Mouse (Mus musculus) limb, embryonic 11.5 days (tissue): ENCODE results near the gene Myo3b. TPM values are rescaled to one million over a fixed set of nuclear protein-coding genes. Genes with fewer than 3 reads are reported as not detected.

ENCODE experiments used
- ATAC-seq: fragments of 200-750 bp; cut with Nextera tagmentation; 2 replicates; pipeline ENCODE4 v1.8.0; 2017; ENCODE audit warnings: low read depth; ENCODE audit not compliant: insufficient number of reproducible peaks, low FRiP score, low TSS enrichment
- DNase-seq: peaks from one replicate; pipeline ENCODE4 v3.0.0-alpha.2; 2015; ENCODE audit warnings: low spot score
- H3K27ac ChIP-seq: fragments of 300-500 bp; sonication (generic); replicated peaks from 2 replicates; pipeline ENCODE4 v1.5.1; 2014; ENCODE audit warnings: low read depth, mild to moderate bottlenecking, low read length
- H3K27me3 ChIP-seq: fragments of 300-500 bp; sonication (generic); 2 replicates; pipeline ENCODE4 v1.6.1; 2014; ENCODE audit warnings: mild to moderate bottlenecking, low read length, mixed read lengths; ENCODE audit not compliant: control insufficient read depth, insufficient read depth
- H3K36me3 ChIP-seq: fragments of 300-500 bp; sonication (generic); 2 replicates; pipeline ENCODE4 v1.6.1; 2014; ENCODE audit warnings: mild to moderate bottlenecking, low read length, moderate library complexity, mixed read lengths; ENCODE audit not compliant: control insufficient read depth, insufficient read depth
- H3K4me1 ChIP-seq: fragments of 300-500 bp; sonication (generic); 2 replicates; pipeline ENCODE4 v1.6.1; 2014; ENCODE audit warnings: low read length, mixed read lengths; ENCODE audit not compliant: control insufficient read depth, insufficient read depth
- H3K4me2 ChIP-seq: fragments of 300-500 bp; sonication (generic); 2 replicates; pipeline ENCODE4 v1.6.1; 2014; ENCODE audit warnings: low read depth, mild to moderate bottlenecking, moderate library complexity; ENCODE audit not compliant: severe bottlenecking
- H3K4me3 ChIP-seq: fragments of 300-500 bp; sonication (generic); 2 replicates; pipeline ENCODE4 v1.5.1; 2014; ENCODE audit warnings: low read depth, low read length
- H3K9ac ChIP-seq: fragments of 300-500 bp; sonication (generic); 2 replicates; pipeline ENCODE4 v1.6.1; 2014; ENCODE audit warnings: mild to moderate bottlenecking, low read length
- H3K9me3 ChIP-seq: fragments of 300-500 bp; sonication (generic); 2 replicates; pipeline ENCODE4 v1.6.1; 2016; ENCODE audit warnings: low read length; ENCODE audit not compliant: control insufficient read depth
- WGBS: fragments of 180-500 bp; shearing (Covaris S2); extraction: QIAGEN DNeasy Blood & Tissue Kit; methylation state at CpG from one replicate; pipeline ENCODE4 v1.1.7; 2014; 5-methylcytosine and 5-hydroxymethylcytosine counted together
- polyA plus RNA-seq: library from polyadenylated mRNA; unstranded; fragments of >200 nt; fragmentation: Nextera tagmentation; extraction: Ambion mirVana; gene quantifications from 2 replicates; pipeline ENCODE4 v1.2.1, GENCODE M21; 2014

The Myo3b gene
- polyA plus RNA-seq, 1 experiment from 2014 or later = not detected

DNA sequence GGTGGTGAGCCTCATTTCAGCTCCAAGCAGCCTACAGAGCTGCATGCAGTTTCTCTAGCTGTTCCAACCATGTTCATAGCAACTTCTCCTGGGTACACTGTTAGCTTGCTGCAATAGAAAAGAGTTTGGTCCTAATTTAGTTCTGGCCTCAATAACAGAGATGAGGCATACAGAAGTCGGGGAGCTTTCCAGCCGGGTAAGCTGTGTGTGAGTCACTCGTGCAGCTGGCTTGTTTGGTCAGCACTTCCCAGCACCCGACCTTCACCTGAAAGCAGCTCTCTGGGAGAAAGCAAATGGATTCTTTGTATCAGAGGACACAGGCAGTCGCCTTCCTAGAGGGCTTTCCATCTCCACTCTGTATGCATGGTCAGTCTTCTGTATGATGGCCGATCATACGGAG is 70.1 kb downstream of the Myo3b start:
- ATAC-seq (no peak), DNase-seq (no peak)
- no peaks in the 10 kb centered on the region for H3K4me1 ChIP-seq
- H3K27me3 ChIP-seq = no peaks in the 10 kb centered on the region
- no peak overlapping the region for H3K4me2 ChIP-seq
- H3K9ac ChIP-seq = no peak overlapping the region
- 65% methylated on average over 7 of the region's 7 CpGs for WGBS
- H3K9me3 ChIP-seq = no peaks in the 10 kb centered on the region
- no peak overlapping the region for H3K4me3 ChIP-seq
- no peaks in the 10 kb centered on the region for H3K36me3 ChIP-seq
- H3K27ac ChIP-seq = no peak overlapping the region

DNA sequence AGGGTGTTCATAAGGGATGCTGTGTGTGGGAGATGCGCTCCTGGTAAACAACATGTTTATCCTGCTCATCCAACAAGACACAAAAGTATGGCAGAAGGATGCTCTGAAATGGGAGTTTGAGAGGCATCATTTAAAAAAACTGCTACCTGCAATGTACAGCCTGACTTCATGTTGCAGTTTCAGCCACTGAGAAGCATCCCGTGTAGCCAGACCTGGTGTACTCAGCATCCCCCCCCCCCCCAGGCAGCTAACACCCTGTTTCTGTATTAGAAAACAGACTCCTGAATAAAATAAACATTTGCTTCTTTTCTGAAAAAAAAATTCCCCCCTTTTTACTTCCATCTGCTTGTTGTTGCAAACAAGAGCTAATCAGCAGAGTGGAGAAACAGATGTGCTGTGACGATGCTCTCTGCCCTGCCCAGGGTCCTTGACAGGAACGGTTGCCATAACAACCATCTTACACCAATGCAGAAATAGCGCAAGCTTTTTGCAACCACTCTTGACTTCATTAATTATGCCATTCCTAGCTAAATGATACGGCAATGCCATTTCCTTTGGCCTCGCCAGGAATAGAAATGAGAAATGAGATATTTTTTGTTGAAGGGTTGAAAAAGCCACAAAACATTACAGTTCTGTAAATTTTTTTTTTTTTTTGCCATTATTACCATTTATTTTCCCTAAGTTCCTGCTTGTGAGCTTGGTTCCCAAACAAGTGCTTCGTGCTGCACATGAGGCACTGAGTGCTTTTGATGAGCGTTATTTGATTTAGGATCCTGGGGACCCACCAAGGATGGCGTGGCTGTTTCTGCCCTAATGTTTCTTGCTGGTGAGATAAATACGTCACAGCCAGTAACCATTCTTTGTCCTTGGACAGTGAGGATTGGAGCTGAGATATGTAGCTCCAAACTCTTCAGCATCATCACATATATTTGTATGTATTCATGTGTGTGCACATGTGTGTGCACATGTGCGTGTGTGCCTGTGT is 75.2 kb downstream of the Myo3b start:
- Histone ChIP-seq H3K4me2 (no peak overlapping the region), H3K27me3 (no peaks in the 10 kb centered on the region), H3K36me3 (no peaks in the 10 kb centered on the region), H3K4me1 (no peaks in the 10 kb centered on the region), H3K27ac (no peak overlapping the region), H3K9ac (no peak overlapping the region), H3K4me3 (no peak overlapping the region), H3K9me3 (no peaks in the 10 kb centered on the region)
- DNase-seq (peak; percentile 34), ATAC-seq (no peak)
- 57% methylated on average over 12 of the region's 12 CpGs for WGBS

DNA sequence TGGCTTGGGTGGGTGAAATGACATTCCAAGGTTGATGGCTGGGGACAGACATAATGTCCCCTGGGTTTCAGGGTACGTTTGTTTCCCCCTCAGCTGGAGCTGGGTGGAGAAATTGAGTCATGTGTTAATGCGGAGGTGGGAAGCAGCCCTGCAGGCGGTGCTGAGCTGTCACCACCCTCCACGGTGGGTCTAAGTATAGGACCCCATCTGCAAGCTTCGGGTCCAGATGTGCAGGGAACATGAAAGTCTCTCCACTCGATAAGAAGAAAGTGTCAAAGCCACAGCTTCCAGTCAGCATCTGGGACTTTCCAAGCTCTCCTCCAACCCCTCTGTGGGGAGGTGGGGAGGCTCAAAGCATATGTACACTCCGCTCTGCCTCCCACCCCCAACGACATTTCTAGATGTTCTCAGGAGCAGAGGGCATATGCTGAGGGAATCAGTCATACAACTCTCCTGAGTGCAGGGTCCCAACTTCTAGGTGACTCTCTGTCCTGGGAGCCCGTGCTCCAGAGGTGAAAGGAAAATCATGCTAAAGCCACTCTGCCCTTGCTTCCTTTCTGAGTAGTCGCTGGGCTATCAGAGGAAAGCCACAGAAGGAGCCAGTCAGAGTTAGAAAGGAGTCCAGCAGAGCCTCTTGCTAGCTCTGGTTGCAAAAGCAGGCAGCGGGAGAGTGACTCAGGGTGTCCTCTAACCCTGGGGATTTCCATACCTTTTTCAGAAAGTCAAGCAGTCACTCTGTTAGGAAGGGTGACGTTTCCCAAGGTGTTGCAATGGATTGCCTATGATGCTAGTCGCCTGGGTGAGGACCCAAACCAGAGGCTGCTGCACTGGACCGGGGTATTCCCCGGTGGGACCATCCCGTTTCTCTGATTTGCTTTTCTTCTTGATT is 79.7 kb downstream of the Myo3b start:
- Histone ChIP-seq H3K27ac (no peak overlapping the region), H3K9me3 (no peaks in the 10 kb centered on the region), H3K4me2 (no peak overlapping the region), H3K4me3 (no peak overlapping the region), H3K9ac (no peak overlapping the region), H3K4me1 (no peaks in the 10 kb centered on the region), H3K27me3 (no peaks in the 10 kb centered on the region), H3K36me3 (no peaks in the 10 kb centered on the region)
- WGBS = 48% methylated on average over 16 of the region's 16 CpGs
- DNase-seq (no peak), ATAC-seq (no peak)

DNA sequence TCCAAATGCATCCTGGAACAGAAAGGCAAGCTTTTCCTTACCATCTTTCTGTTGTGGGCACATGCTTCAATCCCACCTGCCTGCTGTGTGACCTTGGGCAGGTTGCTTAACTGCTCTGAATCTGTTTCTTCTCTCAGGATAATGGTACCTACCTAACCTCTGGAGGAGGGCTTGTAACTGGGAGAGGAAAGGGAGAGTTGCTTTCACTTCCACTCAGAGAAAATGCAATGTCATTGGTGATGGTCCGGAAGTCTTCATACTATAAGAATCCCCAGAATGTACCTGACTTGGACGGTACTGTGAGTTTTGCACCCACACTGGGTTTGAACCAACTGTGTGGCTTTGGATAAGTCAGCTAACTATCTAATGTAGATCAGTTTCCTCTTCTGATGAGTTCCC is 80.3 kb downstream of the Myo3b start:
- Histone ChIP-seq H3K9me3 (no peaks in the 10 kb centered on the region), H3K27ac (no peak overlapping the region), H3K4me2 (no peak overlapping the region), H3K9ac (no peak overlapping the region), H3K4me1 (no peaks in the 10 kb centered on the region), H3K4me3 (no peak overlapping the region), H3K36me3 (no peaks in the 10 kb centered on the region), H3K27me3 (no peaks in the 10 kb centered on the region)
- ATAC-seq (no peak), DNase-seq (no peak)
- 93% methylated on average over 2 of the region's 2 CpGs for WGBS

DNA sequence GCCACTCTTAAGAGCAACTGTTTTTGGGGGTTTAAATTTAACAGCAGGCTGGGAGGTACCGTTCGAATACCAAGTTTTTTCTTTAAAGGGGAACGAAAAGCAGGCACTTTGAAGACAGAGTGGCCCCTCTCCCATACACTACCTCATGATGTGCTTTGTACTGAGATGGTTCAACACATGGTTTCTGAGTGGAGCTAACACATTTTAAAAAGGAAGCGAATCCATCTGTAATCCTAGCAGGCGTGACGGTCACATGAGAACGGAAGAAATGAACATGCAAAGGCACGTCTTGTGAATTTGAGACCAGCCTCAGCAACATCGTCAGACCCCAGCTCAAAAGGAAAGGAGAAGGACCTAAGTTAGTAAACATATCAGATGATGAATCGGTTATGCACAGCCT is 87.4 kb downstream of the Myo3b start:
- H3K4me3 ChIP-seq = no peak overlapping the region
- no peaks in the 10 kb centered on the region for H3K4me1 ChIP-seq
- H3K4me2 ChIP-seq = no peak overlapping the region
- no peaks in the 10 kb centered on the region for H3K27me3 ChIP-seq
- H3K27ac ChIP-seq = no peak overlapping the region
- no peak overlapping the region for H3K9ac ChIP-seq
- ATAC-seq = no peak
- no peaks in the 10 kb centered on the region for H3K36me3 ChIP-seq
- no peak for DNase-seq
- 74% methylated on average over 10 of the region's 10 CpGs for WGBS
- no peaks in the 10 kb centered on the region for H3K9me3 ChIP-seq

DNA sequence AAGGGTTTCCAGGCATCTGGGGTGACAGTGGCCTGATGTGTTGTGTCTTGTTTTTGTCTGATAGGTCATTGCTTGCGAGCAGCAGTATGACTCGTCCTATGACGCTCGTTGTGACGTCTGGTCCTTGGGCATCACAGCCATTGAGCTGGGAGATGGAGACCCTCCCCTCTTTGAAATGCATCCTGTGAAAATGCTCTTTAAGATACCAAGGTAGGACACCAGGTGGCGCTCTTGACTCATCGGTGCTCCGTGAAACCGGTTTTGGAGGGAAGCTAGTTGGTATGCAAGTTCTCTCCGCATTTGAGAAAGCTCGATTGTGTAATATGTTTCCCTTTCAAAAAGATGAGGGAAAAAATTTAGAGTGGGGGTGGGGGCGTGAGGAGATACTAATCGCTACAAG is 87.9 kb downstream of the Myo3b start:
- DNase-seq (peak; percentile 94), ATAC-seq (0 out of 2 replicates have a peak, but pooled peaks have one; percentile 13)
- Histone ChIP-seq H3K27me3 (no peaks in the 10 kb centered on the region), H3K36me3 (no peaks in the 10 kb centered on the region), H3K4me2 (no peak overlapping the region), H3K4me1 (no peaks in the 10 kb centered on the region), H3K9me3 (no peaks in the 10 kb centered on the region), H3K9ac (no peak overlapping the region), H3K27ac (no peak overlapping the region), H3K4me3 (no peak overlapping the region)
- WGBS = 1% methylated on average over 13 of the region's 13 CpGs

DNA sequence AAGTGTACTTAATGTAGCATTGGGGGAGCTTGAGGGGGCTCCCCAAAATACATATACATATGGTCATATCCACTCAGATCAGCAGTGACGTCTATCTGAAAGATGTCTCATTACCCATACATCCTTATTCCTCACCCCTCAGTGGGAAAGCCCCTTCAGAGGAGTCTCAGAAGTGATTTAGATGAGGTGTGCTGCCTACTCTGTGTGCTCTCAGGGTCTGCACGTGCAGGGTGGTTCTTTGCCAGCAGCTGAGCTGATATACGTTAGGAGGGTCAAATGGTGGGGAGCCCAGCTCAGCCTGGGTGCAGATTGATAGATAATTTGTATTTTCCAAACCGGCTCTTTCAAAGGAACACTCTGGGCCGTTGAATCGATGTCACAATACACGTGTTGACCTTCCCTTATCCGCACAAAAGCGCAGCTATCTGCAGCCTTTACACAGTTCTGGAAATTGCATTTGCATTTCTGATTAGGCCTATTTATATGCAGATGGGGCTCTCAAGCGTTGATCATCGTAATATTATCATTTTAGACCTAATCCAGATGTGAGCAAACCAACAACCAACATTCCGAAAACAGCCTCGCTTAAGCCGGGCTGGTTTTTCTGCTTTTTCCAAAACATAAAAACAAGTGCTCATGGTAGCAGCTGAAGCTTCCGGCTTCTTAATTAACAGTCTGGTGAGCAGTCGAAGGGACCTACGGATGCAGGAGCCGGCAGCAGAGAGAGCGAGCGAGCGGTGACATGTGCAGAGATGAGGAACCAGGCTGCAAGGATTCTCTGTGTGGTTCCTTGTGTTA is 88.6 kb downstream of the Myo3b start:
- H3K4me2 ChIP-seq = no peak overlapping the region
- H3K27ac ChIP-seq = no peak overlapping the region
- no peaks in the 10 kb centered on the region for H3K36me3 ChIP-seq
- ATAC-seq = no peak
- H3K9me3 ChIP-seq = no peaks in the 10 kb centered on the region
- H3K4me1 ChIP-seq = no peaks in the 10 kb centered on the region
- DNase-seq = peak; percentile 32
- H3K27me3 ChIP-seq = no peaks in the 10 kb centered on the region
- H3K9ac ChIP-seq = no peak overlapping the region
- WGBS = 16% methylated on average over 21 of the region's 21 CpGs
- H3K4me3 ChIP-seq = no peak overlapping the region

DNA sequence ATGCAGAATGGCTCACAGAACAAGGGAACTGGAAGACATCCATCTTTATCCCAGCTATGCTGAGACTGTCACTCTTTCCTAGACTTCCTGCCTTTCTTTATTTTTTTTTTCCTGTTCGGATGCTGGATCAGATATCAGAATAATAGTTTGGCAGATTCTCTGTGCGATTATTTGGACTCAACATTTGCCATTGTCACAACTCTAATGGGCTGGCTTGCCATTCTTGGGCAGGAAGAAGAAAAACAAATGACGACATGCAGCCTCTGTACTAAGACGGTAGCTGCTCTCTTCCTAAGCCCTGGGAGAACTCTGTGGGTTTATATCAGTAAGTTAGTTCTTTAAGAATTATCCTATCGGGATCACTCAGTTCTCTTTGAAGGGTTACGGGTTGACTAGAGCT is 89.7 kb downstream of the Myo3b start:
- H3K27ac ChIP-seq = no peak overlapping the region
- H3K36me3 ChIP-seq = no peaks in the 10 kb centered on the region
- no peaks in the 10 kb centered on the region for H3K9me3 ChIP-seq
- ATAC-seq (no peak), DNase-seq (no peak)
- WGBS = 80% methylated on average over 6 of the region's 6 CpGs
- no peak overlapping the region for H3K9ac ChIP-seq
- H3K27me3 ChIP-seq = no peaks in the 10 kb centered on the region
- no peak overlapping the region for H3K4me2 ChIP-seq
- no peak overlapping the region for H3K4me3 ChIP-seq
- no peaks in the 10 kb centered on the region for H3K4me1 ChIP-seq
